Mouse (Mus musculus) C2C12 (cell line): ENCODE measurements around the gene Xrcc1. TPM values are rescaled to one million over a fixed set of nuclear protein-coding genes. Genes with fewer than 3 reads are reported as not detected.
A peak's percentile ranks its signal among the peaks of the same experiment; 100 is the strongest.

Source experiments
- H3K27me3 ChIP-seq: one replicate; pipeline ENCODE4 v1.6.1; 2011; ENCODE audit not compliant: control insufficient read depth, insufficient read depth, insufficient read length
- H3K36me3 ChIP-seq: one replicate; pipeline ENCODE4 v1.6.1; 2011; ENCODE audit not compliant: control insufficient read depth, insufficient read depth
- H3K4me3 ChIP-seq: one replicate; pipeline ENCODE4 v1.5.1; 2011; ENCODE audit warnings: mild to moderate bottlenecking, control low read depth; ENCODE audit not compliant: poor library complexity, insufficient read depth, severe bottlenecking
- H3K79me2 ChIP-seq: one replicate; pipeline ENCODE4 v1.6.1; 2011; ENCODE audit not compliant: control insufficient read depth, insufficient read depth
- H3K79me3 ChIP-seq: one replicate; pipeline ENCODE4 v1.6.1; 2011; ENCODE audit warnings: low read depth, control low read depth
- H3ac ChIP-seq: one replicate; pipeline ENCODE3; 2011; ENCODE audit warnings: low read depth; ENCODE audit not compliant: control insufficient read depth, insufficient read length
- CEBPB ChIP-seq: IDR thresholded peaks from one replicate; pipeline ENCODE4 v1.6.1; 2011; ENCODE audit warnings: low read depth, mild to moderate bottlenecking, control low read depth, moderate library complexity
- CTCF ChIP-seq: IDR thresholded peaks from one replicate; pipeline ENCODE4 v1.5.1; 2011; ENCODE audit not compliant: control insufficient read depth, insufficient read depth, insufficient read length
- FOSL1 ChIP-seq: IDR thresholded peaks from one replicate; pipeline ENCODE4 v1.8.0; 2011; ENCODE audit warnings: mild to moderate bottlenecking, low read length; ENCODE audit not compliant: poor library complexity, insufficient read depth, severe bottlenecking
- MAX ChIP-seq: IDR thresholded peaks from one replicate; pipeline ENCODE4 v1.6.1; 2011; ENCODE audit warnings: mild to moderate bottlenecking, control low read depth
- MYOD1 ChIP-seq: IDR thresholded peaks from one replicate; pipeline ENCODE4 v1.6.1; 2011; ENCODE audit warnings: low read depth; ENCODE audit not compliant: control insufficient read depth, insufficient read length
- MYOG ChIP-seq: IDR thresholded peaks from one replicate; pipeline ENCODE4 v1.6.1; 2011; ENCODE audit not compliant: control insufficient read depth, insufficient read length; ENCODE audit errors: extremely low read depth
- USF1 ChIP-seq: IDR thresholded peaks from one replicate; pipeline ENCODE4 v1.6.1; 2011; ENCODE audit warnings: low read depth, mild to moderate bottlenecking, control low read depth, moderate library complexity
- long read RNA-seq, 2 experiments: library from polyadenylated mRNA; unstranded; transcript quantifications; one replicate each; pipeline ENCODE4 v2.0.0; 2019 to 2020
- polyA plus RNA-seq: library from polyadenylated mRNA; unstranded; fragments of >200 nt; fragmentation: generic; extraction: Trizol; gene quantifications from one replicate; pipeline ENCODE4 v1.2.1, GENCODE M21; 2012; ENCODE audit warnings: missing spikeins

Xrcc1 gene
- 57.4 TPM for polyA plus RNA-seq
- long read RNA-seq, experiment 1, transcript Xrcc1-201 (17 exons, 2,155 nt), result major isoform, 34 of 50 reads
- long read RNA-seq, experiment 1, partial matches to known transcripts, result 7 of 50 reads
- long read RNA-seq, experiment 1, other reads (novel, unspliced or antisense), result 9 of 50 reads
- long read RNA-seq, experiment 2, transcript Xrcc1-201 (17 exons, 2,155 nt), result major isoform, 335 of 396 reads
- long read RNA-seq, experiment 2, partial matches to known transcripts, result 8 of 396 reads
- long read RNA-seq, experiment 2, other reads (novel, unspliced or antisense), result 53 of 396 reads

GRCm38 (mm10) chr7:24546068-24546614 lies at the start of gene Xrcc1, which contains the start of gene Pinlyp:
Gene Xrcc1, plus strand, starts transcription at chr7:24546289.
Gene Pinlyp, minus strand, starts transcription at chr7:24546118.
- Histone ChIP-seq H3K79me3 (peaks cover 3% of the 10 kb centered on the region), H3ac (peak within 1 kb of the TSS; percentile 100), H3K27me3 (no peaks in the 10 kb centered on the region), H3K36me3 (no peaks in the 10 kb centered on the region), H3K4me3 (peak within 1 kb of the TSS; percentile 90), H3K79me2 (peaks cover 22% of the 10 kb centered on the region)
- TF ChIP-seq CTCF (no peak), CEBPB (no peak), MYOG (no peak), FOSL1 (no peak), MYOD1 (no peak), MAX (no peak), USF1 (no peak)

- no peaks in the 10 kb centered on the region for H3K79me2 ChIP-seq
- no peak overlapping the region for H3ac ChIP-seq
- TF ChIP-seq CEBPB, result no peak
- no peaks in the 10 kb centered on the region for H3K27me3 ChIP-seq
- no peaks in the 10 kb centered on the region for H3K79me3 ChIP-seq
- no peaks in the 10 kb centered on the region for H3K36me3 ChIP-seq
- H3K4me3 ChIP-seq, result no peak overlapping the region
Observed at GRCm38 (mm10) chr7:24499856-24500577, 46.1 kb upstream of the Xrcc1 start.

- H3K27me3 ChIP-seq, result no peaks in the 10 kb centered on the region
- H3K4me3 ChIP-seq, result no peak overlapping the region
- no peaks in the 10 kb centered on the region for H3K79me3 ChIP-seq
- H3K79me2 ChIP-seq, result no peaks in the 10 kb centered on the region
- H3K36me3 ChIP-seq, result no peaks in the 10 kb centered on the region
- no peak for TF ChIP-seq FOSL1
- TF ChIP-seq MAX, result no peak
- no peak for TF ChIP-seq CEBPB
- no peak for TF ChIP-seq USF1
- no peak for TF ChIP-seq MYOG
- TF ChIP-seq MYOD1, result no peak
- no peak for TF ChIP-seq CTCF
- H3ac ChIP-seq, result no peak overlapping the region
Observed at GRCm38 (mm10) chr7:24500929-24501328, 45.2 kb upstream of the Xrcc1 start.

- no peak for TF ChIP-seq CEBPB
- TF ChIP-seq MYOG, result no peak
- TF ChIP-seq MAX, result no peak
- TF ChIP-seq CTCF, result no peak
- TF ChIP-seq USF1, result no peak
- TF ChIP-seq MYOD1, result no peak
- TF ChIP-seq FOSL1, result no peak
- Histone ChIP-seq H3K36me3 (no peaks in the 10 kb centered on the region), H3K79me2 (no peaks in the 10 kb centered on the region), H3K79me3 (no peaks in the 10 kb centered on the region), H3ac (no peak overlapping the region), H3K27me3 (no peaks in the 10 kb centered on the region), H3K4me3 (no peak overlapping the region)
Observed at GRCm38 (mm10) chr7:24501492-24501891, 44.6 kb upstream of the Xrcc1 start.

- H3K4me3 ChIP-seq, result no peak overlapping the region
- peaks cover 15% of the 10 kb centered on the region for H3K79me2 ChIP-seq
- H3ac ChIP-seq, result no peak overlapping the region
- H3K36me3 ChIP-seq, result no peaks in the 10 kb centered on the region
- H3K79me3 ChIP-seq, result peaks cover 12% of the 10 kb centered on the region
- TF ChIP-seq MYOG, result no peak
- no peak for TF ChIP-seq FOSL1
- TF ChIP-seq CTCF, result no peak
- no peak for TF ChIP-seq CEBPB
- no peak for TF ChIP-seq MAX
- no peak for TF ChIP-seq MYOD1
- TF ChIP-seq USF1, result no peak
- no peaks in the 10 kb centered on the region for H3K27me3 ChIP-seq
Observed at GRCm38 (mm10) chr7:24504004-24504403, 42.1 kb upstream of the Xrcc1 start.
